In the genomic region with DNA sequence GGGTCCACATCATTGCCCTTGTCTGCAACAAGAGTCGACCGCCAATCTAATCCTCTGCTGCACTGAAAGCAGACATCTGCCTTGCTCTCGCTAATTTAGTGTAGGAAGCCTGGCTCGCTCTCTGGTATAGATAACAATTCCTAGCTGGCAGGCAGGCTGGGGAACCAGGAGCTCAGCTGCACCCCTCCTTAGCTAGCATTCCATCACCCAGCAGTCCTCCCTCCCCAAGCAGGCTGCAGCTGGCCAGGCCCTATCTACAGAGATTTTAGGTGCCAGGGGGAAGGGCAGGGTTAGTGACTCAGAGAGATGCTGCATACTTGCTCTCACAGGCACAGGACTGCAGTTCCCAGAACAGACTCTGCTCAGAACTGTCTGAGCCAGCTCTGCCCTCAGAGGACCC, we compare ENCODE assay signal across 14 mouse cellular contexts. TPM values are rescaled to one million over a fixed set of nuclear protein-coding genes. Genes with fewer than 3 reads are reported as not detected.
DNase-seq lines count a peak whose midpoint lies in the region; ATAC-seq and TF ChIP-seq lines count a peak whose summit lies in the region.
"Had no signal": no experiment of that assay in that cellular context is flagged by ENCODE, and none has a peak within 500 bp of the region (broad histone marks: within the 10 kb centered on the region; RNA-seq: fewer than 3 reads in every experiment).

No protein-coding gene starts in this region.

- 40% methylated on average over 4 of the region's 4 CpGs for WGBS in hindbrain, postnatal 0 days
- WGBS in hindbrain, embryonic 11.5 days, result 55% methylated on average over 4 of the region's 4 CpGs
- 3% methylated on average over 4 of the region's 4 CpGs for WGBS in heart, embryonic 14.5 days

- DNase-seq in hindbrain, postnatal 0 days (ENCODE audit: low spot score), result peak; percentile 23
- no peak for DNase-seq in hindbrain, embryonic 11.5 days (ENCODE audit: low spot score)
- DNase-seq in brain, embryonic 14.5 days (ENCODE audit: low read depth), result peak; percentile 47
- DNase-seq in left cerebral cortex, adult 8-10 months (ENCODE audit: low spot score in 2 of 2), result peak; percentile 27 to 59
- DNase-seq in ovary, adult 18-20 months (ENCODE audit: low spot score), result no peak
- DNase-seq in thymus, postnatal 36 days, result no peak
- no peak for DNase-seq in thymus, adult 18-20 months
- DNase-seq: cerebellum, adult 18-20 months; kidney, postnatal 10 days had no signal

- TF ChIP-seq POLR2A in brain, embryonic 14.5 days (IDR thresholded peaks at IDR 0.05; ENCODE audit: borderline replicate concordance, extremely low read depth, insufficient read depth, insufficient read length, poor library complexity, severe bottlenecking), result no peak

- no peak overlapping the region for H3K9ac ChIP-seq in hindbrain, postnatal 0 days (replicated peaks; ENCODE audit: low read length)
- H3K9ac ChIP-seq in hindbrain, embryonic 11.5 days (ENCODE audit: low read depth, low read length), result no peak overlapping the region
- no peak overlapping the region for H3K9ac ChIP-seq in heart, embryonic 14.5 days (ENCODE audit: low read length)
- H3K9ac ChIP-seq: hindbrain, embryonic 15.5 days had no signal

- H3K4me3 ChIP-seq in hindbrain, postnatal 0 days (ENCODE audit: low read length), result no peak overlapping the region
- no peak overlapping the region for H3K4me3 ChIP-seq in hindbrain, embryonic 11.5 days (ENCODE audit: low read depth, low read length)
- H3K4me3 ChIP-seq in heart, embryonic 14.5 days (ENCODE audit: control insufficient read depth in 1 of 2, insufficient read depth in 1 of 2, low read depth in 1 of 2, low read length in 2 of 2), result no peak overlapping the region
- H3K4me3 ChIP-seq: hindbrain, embryonic 15.5 days had no signal

- no peak for TF ChIP-seq CTCF in hindbrain, postnatal 0 days (IDR thresholded peaks at IDR 0.05; ENCODE audit: low read depth)
- TF ChIP-seq CTCF in brain, embryonic 14.5 days (IDR thresholded peaks at IDR 0.05; ENCODE audit: borderline replicate concordance, extremely low read depth, insufficient read depth, insufficient read length), result no peak

- H3K9me3 ChIP-seq in hindbrain, postnatal 0 days (ENCODE audit: low read length), result no peaks in the 10 kb centered on the region
- no peaks in the 10 kb centered on the region for H3K9me3 ChIP-seq in hindbrain, embryonic 11.5 days (ENCODE audit: control insufficient read depth, low read length)
- 0 out of 2 replicates have a peak, but pooled peaks cover 3% of the 10 kb centered on the region for H3K9me3 ChIP-seq in heart, embryonic 14.5 days (ENCODE audit: control insufficient read depth, low read length)
- H3K9me3 ChIP-seq: G1E; hindbrain, embryonic 15.5 days had no signal

- H3K4me2 ChIP-seq in hindbrain, postnatal 0 days (ENCODE audit: low read depth, low read length), result no peak overlapping the region
- no peak overlapping the region for H3K4me2 ChIP-seq in hindbrain, embryonic 11.5 days (replicated peaks; ENCODE audit: low read depth, low read length)
- H3K4me2 ChIP-seq in heart, embryonic 14.5 days (ENCODE audit: low read length), result peak overlapping the region; percentile 42
- H3K4me2 ChIP-seq: hindbrain, embryonic 15.5 days had no signal

- no peaks in the 10 kb centered on the region for H3K4me1 ChIP-seq in hindbrain, postnatal 0 days (ENCODE audit: insufficient read depth, low read length)
- no peaks in the 10 kb centered on the region for H3K4me1 ChIP-seq in hindbrain, embryonic 11.5 days (replicated peaks; ENCODE audit: control insufficient read depth, insufficient read depth, low read length)
- peaks cover 0 to 8% of the 10 kb centered on the region in 2 experiments; a peak in 1 of 4 replicates for H3K4me1 ChIP-seq in heart, embryonic 14.5 days (ENCODE audit: control insufficient read depth in 2 of 2, insufficient read depth in 2 of 2, low read length in 2 of 2)

- no peaks in the 10 kb centered on the region for H3K36me3 ChIP-seq in hindbrain, postnatal 0 days (ENCODE audit: insufficient read depth, low read length)
- H3K36me3 ChIP-seq in hindbrain, embryonic 11.5 days (ENCODE audit: control insufficient read depth, insufficient read depth, low read length), result no peaks in the 10 kb centered on the region
- no peaks in the 10 kb centered on the region for H3K36me3 ChIP-seq in heart, embryonic 14.5 days (ENCODE audit: control insufficient read depth, insufficient read depth, low read length)
- H3K36me3 ChIP-seq: G1E; hindbrain, embryonic 15.5 days had no signal

- H3K27ac ChIP-seq in hindbrain, postnatal 0 days, result no peak overlapping the region
- no peak overlapping the region for H3K27ac ChIP-seq in hindbrain, embryonic 11.5 days (ENCODE audit: low read depth, low read length)
- peak overlapping the region in 1 of 2 experiments; percentile 44; a peak in 2 of 4 replicates for H3K27ac ChIP-seq in heart, embryonic 14.5 days (replicated peaks in 1 of 2; ENCODE audit: control insufficient read depth in 1 of 2, insufficient read depth in 1 of 2, low read depth in 2 of 2, low read length in 2 of 2)
- H3K27ac ChIP-seq: hindbrain, embryonic 15.5 days had no signal

- H3K27me3 ChIP-seq in hindbrain, postnatal 0 days (ENCODE audit: insufficient read depth, low read length), result no peaks in the 10 kb centered on the region
- H3K27me3 ChIP-seq in hindbrain, embryonic 11.5 days (ENCODE audit: control insufficient read depth, insufficient read depth, low read length), result no peaks in the 10 kb centered on the region
- H3K27me3 ChIP-seq in heart, embryonic 14.5 days (ENCODE audit: control insufficient read depth, insufficient read depth, low read length), result no peaks in the 10 kb centered on the region

- no peak for ATAC-seq in hindbrain, postnatal 0 days
- no peak for ATAC-seq in hindbrain, embryonic 11.5 days (ENCODE audit: low FRiP score)
- ATAC-seq in heart, embryonic 14.5 days (ENCODE audit: insufficient number of reproducible peaks, insufficient read depth, low FRiP score, low read depth), result peak; percentile 72

RNA-seq across cellular contexts. Expression of a gene that starts 5.9 kb away (rescaled TPM):
- total RNA-seq in hindbrain, postnatal 0 days (2014; rRNA removed), result 51.5 and 58.0 TPM in 2 replicates
- polyA plus RNA-seq in hindbrain, postnatal 0 days (2015; fragmentation: Nextera tagmentation; extraction: Ambion mirVana), result 5.4 and 6.0 TPM in 2 replicates
- polyA plus RNA-seq in hindbrain, embryonic 11.5 days (2014; fragmentation: Nextera tagmentation; extraction: Ambion mirVana), result 0.32 and 0.49 TPM in 2 replicates
- polyA plus RNA-seq in brain, embryonic 14.5 days (2012; rRNA removed), result 3.9 and 6.9 TPM in 2 replicates
- polyA plus RNA-seq in heart, embryonic 14.5 days (2014; fragmentation: Nextera tagmentation; extraction: Ambion mirVana), result 0.04 TPM in 1 of 2 replicates, not detected in the other
- 100 to 1,000 TPM; 102 to 128 (median 106) TPM for total RNA-seq in left cerebral cortex, adult 8-10 months (2022)
- total RNA-seq: liver, adult 2 months; megakaryocyte progenitor cell, adult 5-6 weeks had no signal
- polyA plus RNA-seq: G1E; liver, adult 2 months had no signal

Comparison
In these comparisons a context has a peak if more than half of its experiments do, and no peak if none do; other contexts are left out.
1. DNase-seq: peak in hindbrain, postnatal 0 days (single experiment), brain, embryonic 14.5 days (single experiment) and left cerebral cortex, adult 8-10 months (2 of 2); none in hindbrain, embryonic 11.5 days (single experiment), ovary, adult 18-20 months (single experiment), thymus, postnatal 36 days (0 of 2) and thymus, adult 18-20 months (0 of 2).